Mouse (Mus musculus): Measurements from ENCODE around the gene Gatb.

DNA sequence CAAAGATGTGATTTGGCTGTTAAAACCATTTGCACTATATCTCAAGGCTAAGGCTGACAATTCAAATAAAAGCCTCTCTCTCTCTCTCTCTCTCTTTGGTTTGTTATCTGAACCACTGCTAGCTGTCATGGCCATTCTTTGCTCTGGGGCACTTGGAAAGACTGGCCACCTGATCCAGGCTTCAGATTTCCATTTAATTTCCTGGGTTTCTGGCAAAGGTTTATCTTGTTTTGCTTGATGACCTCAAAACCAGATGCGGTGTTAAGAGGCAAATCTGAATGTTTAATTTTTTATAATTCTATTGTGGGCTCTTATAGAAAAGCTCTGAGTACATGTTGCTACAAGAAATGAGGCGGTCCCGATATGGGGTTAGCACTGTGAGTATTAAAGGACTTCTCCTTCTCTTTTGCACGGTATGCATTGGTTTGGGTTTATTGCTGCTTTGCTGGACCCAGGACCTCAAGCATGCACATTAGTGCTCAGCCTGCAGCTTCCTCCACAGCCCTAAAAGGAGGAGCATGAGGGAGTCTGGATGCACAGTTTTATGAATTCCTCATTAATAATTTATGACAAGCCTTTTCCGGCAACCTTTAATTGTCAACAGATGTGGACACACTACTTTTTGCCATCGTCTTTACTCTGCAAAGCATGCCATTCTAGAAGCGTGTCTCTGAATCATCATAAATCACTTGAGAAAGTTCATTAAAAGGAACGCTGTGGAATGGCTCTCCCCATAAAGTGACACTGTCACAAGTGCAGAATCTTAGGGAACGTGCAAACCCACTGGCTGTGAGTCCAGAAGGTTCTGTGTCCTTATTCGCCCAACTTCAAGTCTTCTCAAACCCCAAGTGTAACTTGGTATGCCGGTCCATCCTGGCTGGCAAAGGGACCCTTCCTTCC, 38.0 kb upstream of the Gatb start:
- TF ChIP-seq CTCF (IDR thresholded peaks at IDR 0.05; ENCODE audit: insufficient read depth, low read depth, low read length) (no peak), POLR2A (IDR thresholded peaks at IDR 0.05; ENCODE audit: insufficient read depth, low read depth, low read length) (no peak)
